In the genomic region with DNA sequence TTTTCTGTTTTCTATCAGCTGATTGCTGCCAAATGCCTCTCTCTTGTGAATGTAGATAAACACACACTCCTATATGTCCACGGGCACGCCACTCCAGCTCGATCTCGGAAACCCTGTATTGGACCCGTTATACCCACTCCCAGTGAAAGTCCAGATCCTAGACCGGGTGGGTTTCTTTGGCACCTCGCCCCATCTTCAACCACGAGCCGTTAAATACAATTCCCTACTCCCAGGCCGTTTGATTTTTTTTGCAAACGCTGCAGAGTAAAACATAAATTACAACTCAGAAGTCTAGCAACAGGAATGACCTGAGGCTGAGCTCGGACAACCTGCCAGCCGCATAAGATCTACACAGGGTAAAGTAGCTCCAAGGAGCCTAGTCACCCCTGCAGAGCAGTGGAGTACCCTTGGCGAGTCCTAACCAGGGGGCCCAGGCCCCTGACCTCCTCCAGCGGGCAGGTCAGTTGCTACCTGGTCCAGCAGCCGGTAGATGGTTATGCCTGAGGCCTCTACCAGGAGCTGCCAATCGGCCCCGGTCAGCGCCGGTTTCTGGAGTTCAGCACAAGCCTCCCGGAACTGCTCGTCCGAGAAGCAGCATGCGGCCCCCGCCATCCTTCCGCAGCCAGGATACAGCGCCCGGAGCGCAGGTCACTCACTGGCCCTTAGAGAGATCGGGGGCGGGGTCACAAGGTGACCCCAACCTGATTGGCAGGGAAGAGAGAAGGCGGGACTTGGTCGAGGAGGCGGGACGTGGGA, we compare ENCODE assay signal across 8 mouse cellular contexts. TPM values are rescaled to one million over a fixed set of nuclear protein-coding genes. Genes with fewer than 3 reads are reported as not detected.
DNase-seq lines count a peak whose midpoint lies in the region; ATAC-seq and TF ChIP-seq lines count a peak whose summit lies in the region.

A gene (minus strand): TSS at position 664 of the 756 bp plus-strand sequence.

- peak within 1 kb of the TSS; percentile 8; the same call in 1 of the 2 replicates for H3K27ac ChIP-seq in bone marrow macrophage, adult 2 months (ENCODE audit: insufficient read depth, low read depth, low read length)
- 0 out of 2 replicates have a peak within 1 kb of the TSS, but pooled peaks have one; percentile 39 for H3K27ac ChIP-seq in embryonic facial prominence, embryonic 15.5 days (replicated peaks)
- peak within 1 kb of the TSS; percentile 93 for H3K27ac ChIP-seq in heart, embryonic 10.5 days
- peak within 1 kb of the TSS; percentile 12; the same call in 1 of the 2 replicates for H3K27ac ChIP-seq in kidney, embryonic 14.5 days (ENCODE audit: low read depth, low read length)
- H3K27ac ChIP-seq in liver, embryonic 15.5 days (replicated peaks) = 0 out of 2 replicates have a peak within 1 kb of the TSS, but pooled peaks have one; percentile 25
- peak within 1 kb of the TSS; percentile 73 for H3K27ac ChIP-seq in stomach, postnatal 0 days (replicated peaks)

- no peak for TF ChIP-seq POLR2A in bone marrow macrophage, adult 2 months (IDR thresholded peaks at IDR 0.05; ENCODE audit: borderline replicate concordance, low read depth, low read length)

- H3K4me3 ChIP-seq in bone marrow macrophage, adult 2 months (ENCODE audit: insufficient read depth, low read length) = peak within 1 kb of the TSS; percentile 96
- H3K4me3 ChIP-seq in embryonic facial prominence, embryonic 15.5 days (replicated peaks) = peak within 1 kb of the TSS; percentile 54
- H3K4me3 ChIP-seq in heart, embryonic 10.5 days = peak within 1 kb of the TSS; percentile 77
- peak within 1 kb of the TSS; percentile 54 for H3K4me3 ChIP-seq in kidney, embryonic 14.5 days (ENCODE audit: low read length)
- peak within 1 kb of the TSS; percentile 65 for H3K4me3 ChIP-seq in liver, embryonic 15.5 days (replicated peaks)
- peak within 1 kb of the TSS; percentile 52 for H3K4me3 ChIP-seq in stomach, postnatal 0 days (ENCODE audit: low read depth, low read length)

- no peaks in the 10 kb centered on the region for H3K36me3 ChIP-seq in embryonic facial prominence, embryonic 15.5 days
- no peaks in the 10 kb centered on the region for H3K36me3 ChIP-seq in heart, embryonic 10.5 days
- H3K36me3 ChIP-seq in kidney, embryonic 14.5 days (ENCODE audit: control insufficient read depth, insufficient read depth, low read length) = no peaks in the 10 kb centered on the region
- H3K36me3 ChIP-seq in liver, embryonic 15.5 days (replicated peaks) = no peaks in the 10 kb centered on the region
- no peaks in the 10 kb centered on the region; the same call in 1 of the 2 replicates for H3K36me3 ChIP-seq in stomach, postnatal 0 days (ENCODE audit: control insufficient read depth, insufficient read depth, low read length)

- peak within 1 kb of the TSS; percentile 41 for H3K9ac ChIP-seq in embryonic facial prominence, embryonic 15.5 days
- H3K9ac ChIP-seq in kidney, embryonic 14.5 days (ENCODE audit: low read depth, low read length) = peak within 1 kb of the TSS; percentile 67
- peak within 1 kb of the TSS; percentile 55 for H3K9ac ChIP-seq in liver, embryonic 15.5 days
- H3K9ac ChIP-seq in stomach, postnatal 0 days (ENCODE audit: low read length) = peak within 1 kb of the TSS; percentile 67

- TF ChIP-seq CTCF in bone marrow macrophage, adult 2 months (IDR thresholded peaks at IDR 0.05; ENCODE audit: low read depth, low read length) = no peak
- no peak; the same call in 1 of the 2 replicates for TF ChIP-seq CTCF in stomach, postnatal 0 days (IDR thresholded peaks at IDR 0.05; ENCODE audit: low read depth)

- no peak for TF ChIP-seq EP300 in stomach, postnatal 0 days (optimal IDR thresholded peaks at IDR 0.05)

- peak; percentile 90 for ATAC-seq in embryonic facial prominence, embryonic 15.5 days (ENCODE audit: insufficient number of reproducible peaks, low FRiP score, low TSS enrichment, low read depth)
- ATAC-seq in kidney, embryonic 14.5 days (ENCODE audit: low FRiP score, low TSS enrichment) = peak; percentile 97
- ATAC-seq in liver, embryonic 15.5 days (ENCODE audit: insufficient read depth) = peak; percentile 96
- ATAC-seq in stomach, postnatal 0 days (ENCODE audit: low FRiP score, low TSS enrichment) = peak; percentile 98

- WGBS in embryonic facial prominence, embryonic 15.5 days = 12% methylated on average over 35 of the region's 35 CpGs
- WGBS in heart, embryonic 10.5 days = 12% methylated on average over 35 of the region's 35 CpGs
- 7% methylated on average over 35 of the region's 35 CpGs for WGBS in kidney, embryonic 14.5 days
- 5% methylated on average over 35 of the region's 35 CpGs for WGBS in liver, embryonic 15.5 days (ENCODE audit: insufficient replicate concordance)
- 8% methylated on average over 35 of the region's 35 CpGs for WGBS in stomach, postnatal 0 days

- DNase-seq in CD4-positive, CD25-positive, alpha-beta regulatory T cell, adult 2 months (ENCODE audit: low read depth, low spot score) = peak; percentile 80
- peak; percentile 96 for DNase-seq in heart, embryonic 10.5 days (ENCODE audit: low spot score)
- DNase-seq in neural tube, embryonic 10.5 days (ENCODE audit: extremely low spot score, low spot score) = peak; percentile 86
- DNase-seq in stomach, postnatal 0 days (ENCODE audit: low spot score) = peak; percentile 92

- H3K4me1 ChIP-seq in bone marrow macrophage, adult 2 months (ENCODE audit: control insufficient read depth, insufficient read depth, low read length) = peaks cover 10% of the 10 kb centered on the region
- H3K4me1 ChIP-seq in embryonic facial prominence, embryonic 15.5 days = 0 out of 2 replicates have a peak, but pooled peaks cover 7% of the 10 kb centered on the region
- peaks cover 10% of the 10 kb centered on the region; the same call in 1 of the 2 replicates for H3K4me1 ChIP-seq in heart, embryonic 10.5 days
- H3K4me1 ChIP-seq in kidney, embryonic 14.5 days (ENCODE audit: control insufficient read depth, insufficient read depth, low read length) = 0 out of 2 replicates have a peak, but pooled peaks cover 6% of the 10 kb centered on the region
- peaks cover 17% of the 10 kb centered on the region for H3K4me1 ChIP-seq in liver, embryonic 15.5 days (replicated peaks)
- H3K4me1 ChIP-seq in stomach, postnatal 0 days (replicated peaks; ENCODE audit: control insufficient read depth, insufficient read depth) = 0 out of 2 replicates have a peak, but pooled peaks cover 3% of the 10 kb centered on the region

- peak within 1 kb of the TSS; percentile 86 for H3K4me2 ChIP-seq in embryonic facial prominence, embryonic 15.5 days (replicated peaks)
- H3K4me2 ChIP-seq in kidney, embryonic 14.5 days (replicated peaks; ENCODE audit: low read depth, low read length) = peak within 1 kb of the TSS; percentile 86
- peak within 1 kb of the TSS; percentile 86 for H3K4me2 ChIP-seq in liver, embryonic 15.5 days
- H3K4me2 ChIP-seq in stomach, postnatal 0 days (replicated peaks; ENCODE audit: low read depth) = peak within 1 kb of the TSS; percentile 91

- H3K27me3 ChIP-seq in embryonic facial prominence, embryonic 15.5 days = no peaks in the 10 kb centered on the region
- no peaks in the 10 kb centered on the region for H3K27me3 ChIP-seq in heart, embryonic 10.5 days (ENCODE audit: insufficient read depth, poor library complexity, severe bottlenecking)
- H3K27me3 ChIP-seq in kidney, embryonic 14.5 days (ENCODE audit: control insufficient read depth, insufficient read depth, low read length) = no peaks in the 10 kb centered on the region
- H3K27me3 ChIP-seq in liver, embryonic 15.5 days = no peaks in the 10 kb centered on the region
- no peaks in the 10 kb centered on the region for H3K27me3 ChIP-seq in stomach, postnatal 0 days (ENCODE audit: control insufficient read depth, insufficient read depth, low read length)

- no peaks in the 10 kb centered on the region for H3K9me3 ChIP-seq in embryonic facial prominence, embryonic 15.5 days (replicated peaks)
- H3K9me3 ChIP-seq in heart, embryonic 10.5 days = no peaks in the 10 kb centered on the region
- no peaks in the 10 kb centered on the region for H3K9me3 ChIP-seq in kidney, embryonic 14.5 days (ENCODE audit: control insufficient read depth, low read length)
- no peaks in the 10 kb centered on the region for H3K9me3 ChIP-seq in liver, embryonic 15.5 days (replicated peaks)
- H3K9me3 ChIP-seq in stomach, postnatal 0 days (ENCODE audit: control insufficient read depth, low read length) = no peaks in the 10 kb centered on the region

RNA-seq across cellular contexts. Expression of the gene that starts here (rescaled TPM):
- polyA plus RNA-seq in bone marrow macrophage, adult 2 months (2012; ENCODE audit: insufficient read depth, insufficient read length, missing spikeins) = 19.7 and 20.1 TPM in 2 replicates
- 4.7 and 4.9 TPM in 2 replicates for polyA plus RNA-seq in embryonic facial prominence, embryonic 15.5 days (2015; fragmentation: Nextera tagmentation; extraction: Ambion mirVana)
- 26.2 and 28.5 TPM in 2 replicates for polyA plus RNA-seq in heart, embryonic 10.5 days (2016; fragmentation: Nextera tagmentation; extraction: Ambion mirVana)
- 7.1 and 9.8 TPM in 2 replicates for polyA plus RNA-seq in kidney, embryonic 14.5 days (2014; fragmentation: Nextera tagmentation; extraction: Ambion mirVana)
- 13.6 and 15.1 TPM in 2 replicates for polyA plus RNA-seq in liver, embryonic 15.5 days (2015; fragmentation: Nextera tagmentation; extraction: Ambion mirVana)
- polyA plus RNA-seq in stomach, postnatal 0 days (2015; fragmentation: Nextera tagmentation; extraction: Ambion mirVana) = 7.6 and 8.0 TPM in 2 replicates

Comparison
In these comparisons a context has a peak if more than half of its experiments do, and no peak if none do; other contexts are left out.
1. Peak in every context shown above with its lines: DNase-seq, ATAC-seq, H3K4me3 ChIP-seq and H3K27ac ChIP-seq.
2. H3K27ac ChIP-seq: peak in every context shown above with its lines; median percentile 93 in heart, embryonic 10.5 days; 73 in stomach, postnatal 0 days; 39 in embryonic facial prominence, embryonic 15.5 days; 25 in liver, embryonic 15.5 days; 12 in kidney, embryonic 14.5 days; 8 in bone marrow macrophage, adult 2 months.